Mouse (Mus musculus): Measurements from ENCODE around the gene Mymx. TPM values are rescaled to one million over a fixed set of nuclear protein-coding genes. Genes with fewer than 3 reads are reported as not detected.

The Mymx gene
- polyA plus RNA-seq, 1 experiment from 2014 or later, result not detected

- no peaks in the 10 kb centered on the region; the same call in 1 of the 2 replicates for H3K27me3 ChIP-seq (ENCODE audit: control insufficient read depth, insufficient read depth, low read length)
- H3K27ac ChIP-seq (ENCODE audit: low read depth, low read length), result no peak overlapping the region
- no peaks in the 10 kb centered on the region; the same call in 1 of the 2 replicates for H3K9me3 ChIP-seq (ENCODE audit: control insufficient read depth, low read length)
- WGBS, result 94% methylated on average over 7 of the region's 7 CpGs
- H3K4me2 ChIP-seq, result no peak overlapping the region
- H3K4me3 ChIP-seq (ENCODE audit: low read depth, low read length), result no peak overlapping the region
- DNase-seq (ENCODE audit: low spot score, missing footprints) (no peak), ATAC-seq (ENCODE audit: low FRiP score) (no peak)
- H3K4me1 ChIP-seq (ENCODE audit: control insufficient read depth, insufficient read depth, low read length), result peaks cover 17% of the 10 kb centered on the region
- H3K36me3 ChIP-seq (ENCODE audit: control insufficient read depth, insufficient read depth, low read length), result peaks cover 5% of the 10 kb centered on the region; the same call in 1 of the 2 replicates
- H3K9ac ChIP-seq (ENCODE audit: low read length), result no peak overlapping the region
Measured at GRCm38 (mm10) chr17:45588370-45588769, 13.5 kb downstream of the Mymx start.

- Histone ChIP-seq H3K4me1 (ENCODE audit: control insufficient read depth, insufficient read depth, low read length) (peaks cover 15% of the 10 kb centered on the region), H3K27ac (ENCODE audit: low read depth, low read length) (no peak overlapping the region), H3K36me3 (ENCODE audit: control insufficient read depth, insufficient read depth, low read length) (peaks cover 5% of the 10 kb centered on the region; the same call in 1 of the 2 replicates), H3K4me2 (no peak overlapping the region), H3K4me3 (ENCODE audit: low read depth, low read length) (no peak overlapping the region), H3K27me3 (ENCODE audit: control insufficient read depth, insufficient read depth, low read length) (no peaks in the 10 kb centered on the region), H3K9me3 (ENCODE audit: control insufficient read depth, low read length) (no peaks in the 10 kb centered on the region; the same call in 1 of the 2 replicates), H3K9ac (ENCODE audit: low read length) (no peak overlapping the region)
- DNase-seq (ENCODE audit: low spot score, missing footprints), result no peak
- 94% methylated on average over 3 of the region's 3 CpGs for WGBS
- ATAC-seq (ENCODE audit: low FRiP score), result no peak
Measured at GRCm38 (mm10) chr17:45586449-45586837, 15.5 kb downstream of the Mymx start.

- H3K4me2 ChIP-seq, result no peak overlapping the region
- H3K9me3 ChIP-seq (ENCODE audit: control insufficient read depth, low read length), result no peaks in the 10 kb centered on the region; the same call in 1 of the 2 replicates
- ATAC-seq (ENCODE audit: low FRiP score) (no peak), DNase-seq (ENCODE audit: low spot score, missing footprints) (no peak)
- WGBS, result 55% methylated on average over 23 of the region's 23 CpGs
- 0 out of 2 replicates have a peak overlapping the region, but pooled peaks have one; percentile 41 for H3K27ac ChIP-seq (ENCODE audit: low read depth, low read length)
- peaks cover 15% of the 10 kb centered on the region for H3K4me1 ChIP-seq (ENCODE audit: control insufficient read depth, insufficient read depth, low read length)
- no peak overlapping the region for H3K4me3 ChIP-seq (ENCODE audit: low read depth, low read length)
- no peak overlapping the region for H3K9ac ChIP-seq (ENCODE audit: low read length)
- H3K36me3 ChIP-seq (ENCODE audit: control insufficient read depth, insufficient read depth, low read length), result peaks cover 5% of the 10 kb centered on the region; the same call in 1 of the 2 replicates
- no peaks in the 10 kb centered on the region for H3K27me3 ChIP-seq (ENCODE audit: control insufficient read depth, insufficient read depth, low read length)
Measured at GRCm38 (mm10) chr17:45585725-45586448, 16.0 kb downstream of the Mymx start.

GRCm38 (mm10) chr17:45584939-45585678 lies 16.8 kb downstream of the Mymx start:
- H3K4me2 ChIP-seq, result no peak overlapping the region
- DNase-seq (ENCODE audit: low spot score, missing footprints) (peak; percentile 98), ATAC-seq (ENCODE audit: low FRiP score) (peak; percentile 75)
- peak overlapping the region; percentile 36 for H3K9ac ChIP-seq (ENCODE audit: low read length)
- H3K36me3 ChIP-seq (ENCODE audit: control insufficient read depth, insufficient read depth, low read length), result peaks cover 5% of the 10 kb centered on the region; the same call in 1 of the 2 replicates
- no peaks in the 10 kb centered on the region for H3K27me3 ChIP-seq (ENCODE audit: control insufficient read depth, insufficient read depth, low read length)
- H3K4me1 ChIP-seq (ENCODE audit: control insufficient read depth, insufficient read depth, low read length), result peaks cover 15% of the 10 kb centered on the region
- WGBS, result 12% methylated on average over 14 of the region's 14 CpGs
- H3K9me3 ChIP-seq (ENCODE audit: control insufficient read depth, low read length), result no peaks in the 10 kb centered on the region; the same call in 1 of the 2 replicates
- no peak overlapping the region for H3K4me3 ChIP-seq (ENCODE audit: low read depth, low read length)
- H3K27ac ChIP-seq (ENCODE audit: low read depth, low read length), result peak overlapping the region; percentile 41; the same call in 1 of the 2 replicates

GRCm38 (mm10) chr17:45584096-45584896 lies 17.6 kb downstream of the Mymx start:
- DNase-seq (ENCODE audit: low spot score, missing footprints) (no peak), ATAC-seq (ENCODE audit: low FRiP score) (peak; percentile 34)
- Histone ChIP-seq H3K9ac (ENCODE audit: low read length) (peak overlapping the region; percentile 36; the same call in 1 of the 2 replicates), H3K36me3 (ENCODE audit: control insufficient read depth, insufficient read depth, low read length) (peaks cover 5% of the 10 kb centered on the region; the same call in 1 of the 2 replicates), H3K9me3 (ENCODE audit: control insufficient read depth, low read length) (no peaks in the 10 kb centered on the region; the same call in 1 of the 2 replicates), H3K4me2 (no peak overlapping the region), H3K27me3 (ENCODE audit: control insufficient read depth, insufficient read depth, low read length) (no peaks in the 10 kb centered on the region), H3K4me1 (ENCODE audit: control insufficient read depth, insufficient read depth, low read length) (peaks cover 15% of the 10 kb centered on the region), H3K27ac (ENCODE audit: low read depth, low read length) (peak overlapping the region; percentile 36), H3K4me3 (ENCODE audit: low read depth, low read length) (no peak overlapping the region)
- 40% methylated on average over 12 of the region's 12 CpGs for WGBS

- Histone ChIP-seq H3K9me3 (ENCODE audit: control insufficient read depth, low read length) (no peaks in the 10 kb centered on the region; the same call in 1 of the 2 replicates), H3K36me3 (ENCODE audit: control insufficient read depth, insufficient read depth, low read length) (peaks cover 5% of the 10 kb centered on the region; the same call in 1 of the 2 replicates), H3K4me1 (ENCODE audit: control insufficient read depth, insufficient read depth, low read length) (peaks cover 15% of the 10 kb centered on the region), H3K4me2 (no peak overlapping the region), H3K9ac (ENCODE audit: low read length) (no peak overlapping the region), H3K27me3 (ENCODE audit: control insufficient read depth, insufficient read depth, low read length) (no peaks in the 10 kb centered on the region), H3K27ac (ENCODE audit: low read depth, low read length) (no peak overlapping the region), H3K4me3 (ENCODE audit: low read depth, low read length) (no peak overlapping the region)
- DNase-seq (ENCODE audit: low spot score, missing footprints) (no peak), ATAC-seq (ENCODE audit: low FRiP score) (no peak)
- 77% methylated on average over 6 of the region's 6 CpGs for WGBS
Measured at GRCm38 (mm10) chr17:45582715-45583355, 19.1 kb downstream of the Mymx start.

- Histone ChIP-seq H3K4me3 (ENCODE audit: low read depth, low read length) (no peak overlapping the region), H3K36me3 (ENCODE audit: control insufficient read depth, insufficient read depth, low read length) (peaks cover 5% of the 10 kb centered on the region; the same call in 1 of the 2 replicates), H3K4me1 (ENCODE audit: control insufficient read depth, insufficient read depth, low read length) (peaks cover 15% of the 10 kb centered on the region), H3K9me3 (ENCODE audit: control insufficient read depth, low read length) (no peaks in the 10 kb centered on the region; the same call in 1 of the 2 replicates), H3K27me3 (ENCODE audit: control insufficient read depth, insufficient read depth, low read length) (no peaks in the 10 kb centered on the region), H3K9ac (ENCODE audit: low read length) (no peak overlapping the region), H3K4me2 (no peak overlapping the region), H3K27ac (ENCODE audit: low read depth, low read length) (no peak overlapping the region)
- WGBS, result 93% methylated on average over 6 of the region's 6 CpGs
- no peak for DNase-seq (ENCODE audit: low spot score, missing footprints)
- ATAC-seq (ENCODE audit: low FRiP score), result no peak
Measured at GRCm38 (mm10) chr17:45582188-45582587, 19.7 kb downstream of the Mymx start.

- no peaks in the 10 kb centered on the region; the same call in 1 of the 2 replicates for H3K9me3 ChIP-seq (ENCODE audit: control insufficient read depth, low read length)
- H3K4me1 ChIP-seq (ENCODE audit: control insufficient read depth, insufficient read depth, low read length), result peaks cover 15% of the 10 kb centered on the region
- H3K27me3 ChIP-seq (ENCODE audit: control insufficient read depth, insufficient read depth, low read length), result no peaks in the 10 kb centered on the region
- H3K9ac ChIP-seq (ENCODE audit: low read length), result no peak overlapping the region
- no peak overlapping the region for H3K4me3 ChIP-seq (ENCODE audit: low read depth, low read length)
- WGBS, result 14% methylated on average over 2 of the region's 2 CpGs
- no peak overlapping the region for H3K4me2 ChIP-seq
- DNase-seq (ENCODE audit: low spot score, missing footprints) (peak; percentile 94), ATAC-seq (ENCODE audit: low FRiP score) (no peak)
- H3K36me3 ChIP-seq (ENCODE audit: control insufficient read depth, insufficient read depth, low read length), result 0 out of 2 replicates have a peak, but pooled peaks cover 2% of the 10 kb centered on the region
- no peak overlapping the region for H3K27ac ChIP-seq (ENCODE audit: low read depth, low read length)
Measured at GRCm38 (mm10) chr17:45581567-45581983, 20.3 kb downstream of the Mymx start.
